Mouse (Mus musculus) kidney, postnatal 36 days (tissue): ENCODE measurements at regions not wholly inside any gene's neighbourhood (a gene's known extent, or its start where the extent isn't known, plus 50 kb on each side); places are given as distances from the start of the nearest gene placed in this dataset.
"Not testable (repeated sequence)": the region's sequence is repeated elsewhere in the genome, so short reads cannot be mapped to it uniquely, and the experiment has no call there.

Source experiments
- DNase-seq, 2 experiments: peaks; one replicate each; pipeline ENCODE4 v3.0.0; 2021 to 2022; ENCODE audit warnings: mixed read lengths in 2 of 2

DNA sequence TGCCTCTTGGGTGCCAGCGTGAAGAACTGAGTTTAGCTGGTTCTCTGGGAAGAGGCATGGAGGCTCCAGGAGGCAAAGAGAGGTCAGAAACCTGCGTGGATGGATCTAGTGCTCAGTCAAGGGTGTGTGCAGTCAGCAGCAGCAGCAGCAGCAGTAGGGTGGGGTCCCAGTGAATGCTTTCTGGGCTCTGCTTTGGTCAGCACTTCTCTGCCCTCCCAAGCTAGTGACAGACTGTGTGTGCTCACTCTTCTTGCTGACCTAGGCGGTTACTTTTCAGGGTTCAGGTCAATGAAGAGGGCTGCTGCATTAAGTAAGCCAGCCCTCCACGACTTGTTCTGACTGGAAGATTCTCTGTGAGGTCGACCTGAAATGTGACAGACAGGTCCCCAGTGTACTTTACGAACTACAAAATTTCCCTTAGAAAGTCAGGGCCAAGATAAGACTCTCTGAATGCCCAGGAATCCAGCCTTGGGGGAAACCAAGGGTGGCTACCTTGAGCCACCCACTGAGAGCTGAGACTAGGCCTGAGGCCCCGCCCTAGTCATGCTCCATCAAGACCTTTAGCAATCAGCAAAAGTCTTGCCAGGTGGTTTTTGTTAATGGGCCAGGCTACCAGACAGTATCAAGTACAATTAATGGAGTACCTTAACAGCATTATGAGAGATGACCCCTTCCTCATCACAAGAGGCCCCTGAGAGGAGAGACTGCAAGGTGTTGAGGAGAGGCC lies 114.9 kb upstream of the Lemd2 start:
- peak; percentile 28 to 55 for DNase-seq

DNA sequence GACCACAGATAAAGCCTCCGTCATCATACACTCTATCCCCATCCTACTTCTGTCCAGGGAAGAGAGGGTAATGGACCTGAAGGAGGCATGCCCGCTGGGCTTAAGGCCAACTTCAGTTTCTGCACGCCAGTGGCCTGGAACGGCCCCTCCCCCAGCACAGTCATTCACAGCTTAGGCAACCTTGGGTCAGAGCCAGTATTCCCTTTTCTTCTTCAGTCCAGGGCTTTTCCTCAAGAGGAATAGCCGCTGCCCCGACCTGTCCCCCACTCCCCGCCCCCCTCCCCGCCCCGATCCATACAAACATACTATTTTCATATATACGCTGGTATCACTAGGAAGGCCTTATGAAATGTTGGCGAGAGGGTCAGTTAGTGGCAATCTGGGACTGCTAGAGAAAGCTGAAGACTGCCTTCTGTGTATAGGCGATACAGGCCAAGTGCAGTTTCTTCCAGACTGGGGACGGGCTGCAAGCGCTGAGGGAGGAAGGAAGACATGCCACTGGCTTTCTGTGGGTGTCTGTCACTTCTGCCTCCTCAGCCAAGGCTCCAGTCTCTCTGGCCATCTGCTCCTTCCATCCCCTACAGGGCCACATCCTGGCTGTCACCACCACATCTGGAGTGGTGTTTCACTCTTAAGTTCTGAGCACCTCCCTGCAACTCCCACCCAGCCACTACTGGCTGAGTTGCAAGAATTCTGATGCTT lies 113.5 kb upstream of the Lemd2 start:
- peak; percentile 99 for DNase-seq

DNA sequence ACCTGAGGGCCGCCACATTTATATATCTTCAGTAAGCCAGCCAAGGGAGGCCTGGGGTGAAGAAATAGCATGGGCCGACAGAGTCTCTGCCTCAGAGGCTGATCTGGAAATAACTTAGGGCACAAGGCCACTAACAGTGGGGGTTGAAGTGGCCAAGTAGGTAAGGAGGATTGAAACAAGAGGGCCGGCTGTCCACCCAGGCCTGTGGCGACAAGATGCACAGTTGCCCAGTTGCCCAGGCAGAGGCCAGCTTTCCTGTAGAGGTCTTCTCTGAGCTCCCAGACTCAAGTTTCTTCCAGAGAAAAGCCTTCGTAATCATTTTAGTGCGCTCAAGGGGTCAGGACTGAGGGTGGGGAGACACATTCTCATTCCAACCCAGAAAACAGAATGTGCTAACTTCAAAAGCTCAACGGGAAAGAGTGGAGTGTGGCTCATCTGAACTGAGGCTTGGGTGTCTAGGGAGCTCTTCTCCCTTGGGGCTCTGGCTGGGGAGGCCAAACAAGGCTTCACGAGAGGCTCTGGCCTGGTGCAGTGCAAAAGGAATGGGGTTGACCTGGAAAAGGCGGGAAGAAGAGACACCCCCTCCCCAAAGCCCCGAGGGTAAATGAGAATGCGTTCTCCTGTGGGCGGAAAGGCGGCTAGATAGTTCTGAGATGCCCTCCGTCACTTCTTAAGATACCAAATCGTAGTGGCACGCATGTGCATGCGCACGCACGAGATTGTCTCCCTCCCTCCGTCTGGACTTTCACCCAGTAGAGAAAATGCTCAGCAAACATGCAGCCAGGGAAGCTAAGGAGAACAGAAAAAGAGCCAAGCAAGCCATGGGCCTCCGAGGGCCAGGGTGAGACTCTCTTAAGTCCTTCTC lies 112.7 kb upstream of the Lemd2 start:
- DNase-seq, result peak in 1 of 2 experiments; percentile 54

DNA sequence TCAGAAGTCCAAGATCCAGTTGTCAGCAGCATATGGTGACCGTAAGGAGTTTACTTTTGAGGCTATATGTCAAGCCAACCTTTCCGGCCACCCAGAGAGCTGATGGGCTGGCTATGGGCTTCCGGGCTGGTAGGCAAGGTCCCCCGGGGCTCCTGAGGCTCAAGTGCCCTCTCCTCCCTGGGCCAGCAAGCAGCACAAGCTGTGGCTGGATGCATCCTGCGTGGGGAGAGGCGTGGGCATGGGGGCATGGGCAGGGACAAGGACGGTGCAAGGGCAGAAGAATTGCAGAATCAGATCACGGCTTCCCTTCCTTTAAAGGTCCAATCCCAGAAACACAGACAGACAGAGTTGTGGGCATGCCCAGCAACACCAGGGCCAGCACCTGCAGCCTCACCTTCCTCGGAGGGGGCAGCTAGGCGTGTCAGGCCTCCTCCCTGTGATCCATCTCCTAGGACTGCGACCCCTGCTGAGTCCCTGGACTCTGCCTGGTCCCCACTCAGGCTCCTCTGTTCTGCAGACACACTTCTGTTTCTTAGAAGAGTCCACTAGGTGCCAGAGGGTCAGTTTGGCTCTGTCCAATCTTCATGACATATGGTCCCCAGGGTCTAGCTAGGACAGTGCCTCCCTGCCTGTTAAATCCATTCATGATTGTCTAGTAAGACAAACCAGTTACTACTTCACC lies 111.8 kb upstream of the Lemd2 start:
- DNase-seq, result no peak

DNA sequence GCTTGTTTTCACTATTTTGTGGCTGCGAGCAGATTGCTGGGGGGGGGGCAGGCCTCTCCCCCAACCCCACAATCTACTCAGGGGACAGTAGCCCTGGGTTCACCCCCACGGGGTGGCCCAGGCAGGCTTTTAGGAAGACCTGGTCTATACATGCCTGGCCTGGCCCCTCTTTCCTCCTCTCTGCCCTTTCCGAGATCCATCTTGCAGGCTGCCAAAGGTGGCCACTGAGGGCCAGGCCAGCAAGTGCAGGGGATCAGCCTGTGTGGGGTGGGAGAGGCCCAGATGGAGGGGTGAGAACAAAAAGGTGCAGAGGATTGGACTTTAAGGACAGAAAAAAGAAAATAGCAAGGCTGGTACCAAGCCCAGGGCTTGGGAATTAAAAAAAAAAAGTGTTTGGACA lies 111.2 kb upstream of the Lemd2 start:
- DNase-seq, result no peak

DNA sequence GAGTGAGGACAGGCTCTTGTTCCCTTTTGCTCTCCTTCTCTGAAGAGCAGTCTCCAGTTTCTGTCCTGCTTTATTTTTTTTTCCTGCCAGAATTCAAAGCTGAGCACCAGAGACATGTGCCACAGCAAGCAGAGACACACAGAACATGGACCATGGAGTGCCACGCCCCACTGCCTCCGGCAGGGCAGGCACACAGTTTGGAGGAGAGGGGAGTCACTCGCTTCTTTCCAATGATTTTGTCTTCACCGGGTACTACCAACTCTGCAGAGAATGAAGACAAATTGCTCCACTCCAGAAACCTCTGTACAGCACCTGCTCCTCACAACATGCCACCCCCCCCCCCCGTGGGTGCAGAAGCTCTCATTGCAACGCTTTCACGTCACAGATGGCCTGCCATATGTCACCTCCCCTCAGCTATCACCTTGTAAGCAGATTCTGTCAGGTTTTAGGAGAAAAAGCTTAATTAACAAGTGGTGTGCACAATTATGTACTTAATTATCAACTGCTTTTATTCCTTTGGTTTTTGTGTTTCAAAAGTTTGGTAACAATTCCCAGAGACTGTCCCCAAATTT lies 110.6 kb upstream of the Lemd2 start:
- DNase-seq, result no peak

DNA sequence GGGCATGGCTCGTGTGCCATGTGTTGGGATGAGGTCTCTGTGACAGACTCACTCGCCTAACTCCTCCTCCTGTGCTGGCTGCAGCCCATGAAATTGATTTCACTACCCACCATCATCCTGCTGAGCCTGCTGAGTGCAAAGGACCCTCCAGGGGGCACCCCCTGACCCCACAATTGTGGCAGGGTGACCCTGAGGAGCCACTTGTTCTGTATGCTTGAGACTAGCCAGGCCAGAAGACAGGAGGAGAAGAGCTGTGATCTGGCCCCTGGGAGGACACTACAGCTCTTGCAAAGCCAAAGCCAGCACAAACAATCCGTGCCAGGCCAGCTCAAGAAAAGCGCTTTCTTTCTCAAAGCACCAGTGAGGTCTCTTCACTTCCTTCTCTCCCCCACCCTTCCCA lies 104.7 kb upstream of the Lemd2 start:
- DNase-seq, result no peak

DNA sequence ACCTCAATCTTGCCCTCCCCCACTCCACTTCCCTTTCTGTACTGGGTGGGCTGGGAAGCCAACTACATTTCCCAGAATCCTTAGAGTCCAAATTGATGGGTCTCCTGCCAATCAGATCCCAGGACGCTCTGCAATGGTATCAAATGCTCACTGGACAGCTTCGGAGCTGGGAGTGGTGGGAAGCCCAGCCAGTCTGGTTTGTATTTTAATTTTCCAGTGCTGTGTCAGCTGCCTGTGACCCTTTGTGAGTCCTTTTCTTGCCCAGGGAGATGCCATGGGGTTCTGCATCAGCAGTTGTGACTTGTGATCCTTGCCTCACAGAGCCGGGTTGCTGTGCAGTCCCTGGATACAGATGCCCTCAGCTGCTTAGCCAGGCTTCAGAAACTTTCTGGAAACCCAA lies 100.6 kb upstream of the Lemd2 start:
- DNase-seq, result peak in 1 of 2 experiments; percentile 56

DNA sequence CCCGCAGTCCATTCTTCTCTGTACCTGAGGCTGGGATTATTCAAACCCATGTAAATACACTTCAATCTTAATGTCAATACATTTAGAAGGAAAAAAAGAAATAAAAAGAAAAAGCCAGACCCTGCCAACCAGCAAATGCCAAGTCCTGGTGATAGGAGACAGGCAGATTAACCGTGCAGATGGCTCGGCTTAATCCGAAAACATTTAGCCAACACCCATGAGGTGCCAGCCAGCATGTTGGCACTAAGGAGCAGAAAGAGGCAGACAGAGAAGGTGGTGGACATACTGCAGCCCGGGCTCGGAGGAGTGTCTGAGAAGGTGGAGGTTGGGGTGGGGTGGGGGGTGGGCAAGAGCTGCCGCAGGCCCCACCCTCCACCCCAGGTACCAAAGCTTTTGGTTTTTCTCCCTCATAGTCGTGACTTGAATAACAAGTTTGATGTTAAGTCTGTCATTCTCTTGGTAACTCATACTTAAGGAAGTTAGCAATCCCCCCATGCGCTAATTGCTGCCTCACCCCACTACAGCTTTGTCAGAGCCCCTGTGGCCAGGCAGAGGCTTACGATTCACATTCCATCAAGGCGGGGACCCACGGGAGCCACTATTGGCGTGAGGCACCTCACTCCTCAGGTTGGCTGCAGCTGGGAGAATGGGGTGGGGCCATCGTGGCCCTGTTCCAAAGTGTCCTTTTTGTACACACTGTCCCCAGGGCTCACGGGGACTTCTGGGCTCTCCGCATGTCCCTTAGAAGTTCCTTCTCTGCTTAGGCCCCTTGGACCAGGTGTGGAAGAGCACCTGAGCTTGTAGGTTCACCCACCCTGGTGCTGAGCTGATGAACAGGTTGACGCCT lies 99.6 kb upstream of the Lemd2 start:
- no peak for DNase-seq

DNA sequence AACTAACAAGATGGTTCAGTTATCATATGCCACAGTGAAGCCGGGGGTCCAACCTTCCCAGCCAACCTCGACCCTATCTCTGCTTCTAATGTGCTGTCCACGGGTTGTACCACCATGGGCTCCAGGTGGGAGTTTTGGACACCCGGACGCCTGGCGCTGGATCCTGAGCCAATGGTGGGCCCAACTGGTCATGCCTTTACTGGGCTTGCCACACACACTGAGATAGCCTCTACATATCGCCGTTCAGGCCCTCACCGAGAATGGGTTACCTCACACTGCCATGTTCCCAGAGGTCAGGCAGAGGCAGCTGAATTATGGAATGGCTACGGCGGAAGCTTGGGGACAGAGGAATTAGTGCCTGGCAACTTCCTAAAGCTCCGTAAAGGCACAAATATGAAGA lies 98.8 kb upstream of the Lemd2 start:
- no peak for DNase-seq

DNA sequence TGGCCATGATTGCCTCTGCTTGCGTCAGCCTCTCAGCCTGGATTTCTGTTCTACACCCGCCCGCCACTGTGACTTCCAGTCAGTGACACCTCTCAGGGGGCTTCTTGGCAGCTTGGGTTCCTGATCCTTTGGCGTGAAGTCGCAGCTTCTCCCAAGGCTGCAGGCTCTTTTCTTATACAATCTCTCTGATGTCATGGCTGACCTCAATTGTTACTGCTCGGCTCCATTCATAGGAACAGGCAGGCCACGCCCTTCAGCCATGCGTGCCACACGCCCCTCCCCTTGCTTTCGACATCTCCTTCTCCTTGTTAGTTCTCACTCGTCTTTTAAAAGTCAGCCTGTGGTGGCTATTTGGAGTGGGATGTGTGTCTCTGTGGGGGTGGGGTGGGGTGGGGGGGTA lies 97.1 kb upstream of the Lemd2 start:
- DNase-seq, result no peak

DNA sequence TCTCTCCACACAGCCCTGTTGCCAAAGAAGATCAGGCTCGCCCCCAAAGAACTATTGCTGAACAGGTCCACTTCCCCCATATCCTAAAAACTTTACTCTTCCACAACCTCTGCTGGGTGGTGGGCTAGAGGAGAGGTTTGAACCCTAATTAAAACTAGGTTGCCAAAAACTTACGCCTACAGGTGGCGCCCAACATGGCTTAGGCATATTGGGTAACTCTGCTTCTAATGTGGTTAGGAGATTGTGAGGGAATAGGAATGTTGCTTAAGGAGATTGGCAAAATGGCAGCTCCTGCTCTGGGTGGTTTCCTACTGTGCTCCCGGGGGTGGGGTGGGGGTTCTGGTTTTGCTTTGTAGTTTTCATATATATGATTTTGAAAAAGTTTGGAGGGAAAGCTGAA lies 95.0 kb upstream of the Lemd2 start:
- peak in 1 of 2 experiments; percentile 54 for DNase-seq

DNA sequence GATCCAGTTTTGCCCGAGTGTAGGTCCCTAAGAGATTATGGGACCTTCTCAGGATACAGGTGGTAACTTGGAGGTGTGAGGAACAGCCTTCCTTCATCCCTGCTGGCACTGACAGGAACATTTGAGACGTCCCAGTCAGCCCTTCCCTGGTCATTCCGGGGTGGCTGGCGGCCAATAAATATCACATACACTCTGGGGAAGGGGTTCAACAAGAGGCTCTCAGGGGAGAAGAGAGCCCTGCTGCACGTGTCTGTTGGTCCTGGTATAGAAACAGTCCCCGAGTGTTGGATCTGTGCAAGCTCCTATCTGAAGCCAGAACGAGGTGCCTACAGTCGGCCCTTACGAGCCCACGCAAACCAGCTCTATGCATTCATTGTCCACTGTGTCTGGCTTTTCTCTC lies 94.1 kb upstream of the Lemd2 start:
- DNase-seq, result no peak

DNA sequence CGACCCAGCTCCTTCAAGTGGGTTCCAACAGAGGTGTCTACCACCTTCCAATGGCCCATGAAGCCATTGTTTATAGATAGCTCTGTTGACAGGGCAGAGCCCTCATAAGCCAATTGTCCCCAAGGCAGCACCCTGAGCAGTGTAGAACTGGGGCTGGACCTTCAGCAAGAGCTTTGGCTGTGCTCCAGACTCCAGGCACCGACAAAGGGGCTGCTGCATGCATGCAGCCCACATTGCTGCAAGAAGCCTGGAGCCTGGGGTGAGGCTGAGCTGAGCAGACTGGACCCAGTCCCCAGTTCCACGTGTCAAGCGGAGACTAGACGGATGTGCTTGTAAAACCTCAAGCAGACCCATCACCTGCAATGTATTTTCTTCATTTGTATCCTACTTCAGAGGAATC lies 91.9 kb upstream of the Lemd2 start:
- DNase-seq, result no peak

DNA sequence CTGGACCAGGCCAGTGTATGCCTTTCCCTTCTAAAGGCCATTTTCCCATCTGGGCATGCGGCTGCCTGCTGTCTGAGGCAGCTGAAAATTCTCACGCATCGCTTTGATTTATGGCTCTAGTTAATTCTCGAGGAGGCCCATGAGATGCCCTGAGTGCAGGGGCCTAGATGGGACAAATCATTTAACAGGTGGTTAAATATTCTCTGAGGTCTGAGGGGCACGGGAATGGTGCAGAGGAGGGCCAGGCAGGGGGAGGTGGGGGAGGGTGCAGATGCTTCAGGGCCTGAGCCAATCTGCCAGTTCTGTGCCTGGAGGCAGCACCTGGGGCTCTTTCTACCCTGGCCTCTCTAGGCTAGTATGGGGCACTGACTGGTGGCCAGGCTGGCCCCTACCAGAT lies 89.9 kb upstream of the Lemd2 start:
- DNase-seq, result peak; percentile 22 to 32

DNA sequence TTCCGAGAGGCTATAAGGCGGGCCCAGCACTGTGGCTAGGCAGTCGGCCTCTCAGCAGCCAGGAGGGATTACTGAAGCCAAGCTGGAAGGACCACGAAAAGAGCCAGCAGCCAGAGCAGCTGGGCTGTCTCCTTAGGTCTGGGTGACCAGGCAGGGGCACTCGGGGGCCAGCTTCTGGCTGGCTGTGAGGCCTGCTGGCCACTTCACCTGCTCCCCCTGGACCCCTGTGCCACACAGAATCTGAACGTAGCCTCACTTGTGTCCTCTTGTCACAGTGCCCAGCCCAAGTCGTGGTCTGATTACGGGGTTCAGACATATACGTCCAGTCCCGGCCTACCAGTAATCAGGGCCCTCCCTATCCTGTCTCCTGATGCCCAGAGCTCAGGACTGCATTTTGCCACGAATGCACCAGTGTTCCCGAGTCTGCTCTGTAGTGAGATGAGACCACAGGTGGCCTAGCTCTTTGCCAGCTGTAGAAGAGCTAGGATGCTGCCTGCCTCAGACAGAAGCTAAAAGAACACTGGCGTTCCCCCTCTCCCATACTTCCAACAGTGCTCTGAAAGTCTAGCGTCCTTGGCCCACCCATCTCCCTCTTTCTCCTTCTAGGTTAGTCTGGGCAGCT lies 89.4 kb upstream of the Lemd2 start:
- DNase-seq, result peak in 1 of 2 experiments; percentile 8

DNA sequence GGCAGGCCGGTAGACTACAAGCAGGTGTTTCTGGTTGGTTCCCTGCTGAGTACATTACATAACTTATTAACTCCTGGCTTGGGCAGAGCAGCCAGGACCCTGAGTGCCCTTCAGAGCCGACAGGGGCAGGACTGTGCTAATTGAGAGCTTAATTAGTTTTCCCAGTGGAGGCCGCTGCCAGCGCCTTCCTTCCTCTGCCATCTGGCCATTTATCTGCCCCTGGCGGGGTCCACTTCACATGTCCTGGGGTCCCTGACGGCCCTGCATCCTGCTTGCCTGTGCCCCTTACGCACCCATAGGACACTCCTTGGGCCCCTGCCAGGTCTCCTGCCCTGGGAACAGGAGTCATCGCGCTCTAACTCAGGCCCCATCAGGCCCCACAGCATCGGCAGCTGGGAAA lies 87.4 kb upstream of the Lemd2 start:
- DNase-seq, result peak; percentile 78 to 87

DNA sequence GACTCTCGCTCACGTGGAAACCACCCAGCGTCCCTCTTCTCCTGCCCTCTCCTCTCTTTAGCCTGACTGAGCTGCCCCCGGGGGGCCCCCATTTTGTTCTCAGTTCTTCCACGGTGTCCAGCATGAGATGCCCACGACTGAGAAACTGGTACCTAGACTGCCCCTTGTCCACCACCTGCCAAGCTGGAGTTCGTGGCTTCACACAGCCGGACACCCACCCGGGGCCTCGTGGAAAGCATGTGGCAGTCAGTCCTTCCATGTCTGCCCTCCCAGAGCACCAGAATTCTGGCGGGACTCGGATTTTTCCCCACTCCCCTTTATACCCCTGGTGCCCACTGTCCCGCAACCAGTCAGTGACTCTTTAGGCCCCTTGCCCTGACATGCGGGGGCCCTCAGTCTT lies 86.9 kb upstream of the Lemd2 start:
- DNase-seq, result peak in 1 of 2 experiments; percentile 22

DNA sequence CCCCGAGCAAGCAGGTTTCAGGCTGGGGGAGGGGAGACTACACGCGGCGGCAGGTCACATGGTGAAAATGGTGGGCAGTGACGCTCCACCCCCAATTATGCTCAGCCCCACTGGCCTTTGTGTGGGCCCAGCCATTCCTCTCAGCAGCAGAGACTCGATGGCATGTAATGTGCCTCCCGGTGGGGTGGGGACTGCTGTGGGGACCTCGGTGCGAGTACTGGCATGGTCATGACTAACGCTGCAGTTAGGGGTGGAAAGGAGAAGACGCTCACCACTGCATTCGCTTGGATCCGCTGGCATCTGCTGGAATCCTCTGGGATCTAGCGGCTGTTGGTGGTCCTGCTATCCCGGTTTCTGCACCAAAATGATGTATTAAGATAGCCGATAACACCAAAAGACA lies 86.0 kb upstream of the Lemd2 start:
- peak in 1 of 2 experiments; percentile 5 for DNase-seq

DNA sequence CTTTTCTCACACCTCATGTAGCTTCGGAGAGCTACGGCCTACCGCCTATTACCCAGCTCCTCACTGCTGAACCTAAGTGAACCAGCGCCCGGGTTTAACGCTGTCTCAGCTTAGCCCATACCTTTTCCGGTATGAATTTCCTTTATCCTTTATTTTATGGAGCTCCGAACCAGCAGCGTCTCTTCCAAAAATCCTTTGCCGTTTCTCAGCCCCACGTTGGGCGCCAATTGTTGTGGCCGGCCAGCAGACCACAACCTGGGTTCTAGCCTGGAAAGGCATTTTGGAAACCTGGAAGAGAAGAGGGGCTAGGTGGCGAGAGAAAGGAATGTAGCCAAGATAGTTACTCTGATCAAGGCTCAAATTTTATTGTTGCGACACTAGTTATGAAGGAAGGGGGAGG lies 85.5 kb upstream of the Lemd2 start:
- not testable (repeated sequence) for DNase-seq

DNA sequence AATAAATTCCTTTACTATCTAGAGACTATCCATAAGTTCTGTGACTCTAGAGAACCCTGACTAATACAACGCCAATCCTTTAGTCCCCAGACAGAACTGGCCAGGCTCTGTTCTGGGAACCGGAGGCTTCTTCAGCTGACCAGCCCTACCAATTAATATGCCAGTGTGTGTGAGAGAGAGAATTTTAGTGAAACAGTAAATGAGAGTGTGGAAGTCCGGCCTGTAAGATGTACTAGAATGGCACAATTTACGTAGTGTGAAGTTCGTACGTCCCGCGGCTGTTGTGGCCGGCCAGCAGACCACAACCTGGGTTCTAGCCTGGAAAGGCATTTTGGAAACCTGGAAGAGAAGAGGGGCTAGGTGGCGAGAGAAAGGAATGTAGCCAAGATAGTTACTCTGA lies 83.7 kb upstream of the Lemd2 start:
- DNase-seq, result not testable (repeated sequence)
